Mouse (Mus musculus) monocyte, adult 2 months (primary cell): ENCODE data around the gene Vegfa.

Experiments
- DNase-seq, 2 experiments: peaks; one replicate each; pipeline ENCODE4 v3.0.0; 2022; ENCODE audit warnings: low spot score in 2 of 2, low read depth in 1 of 2

Vegfa gene

GRCm38 (mm10) chr17:46032257-46032991 lies at the start of gene Vegfa:
Vegfa (minus strand) TSS chr17:46032369.
- DNase-seq = peak; percentile 59 to 74

- no peak for DNase-seq
These were observed 49.5 kb upstream of the Vegfa start for GRCm38 (mm10) chr17:46081657-46082056.

- no peak for DNase-seq
These were observed 48.9 kb upstream of the Vegfa start for GRCm38 (mm10) chr17:46081042-46081441.

GRCm38 (mm10) chr17:46080388-46080787 lies 48.2 kb upstream of the Vegfa start:
- DNase-seq = no peak

GRCm38 (mm10) chr17:46079037-46079436 lies 46.9 kb upstream of the Vegfa start:
- DNase-seq = no peak

GRCm38 (mm10) chr17:46077921-46078534 lies 45.9 kb upstream of the Vegfa start:
- no peak for DNase-seq

GRCm38 (mm10) chr17:46076260-46076551 lies 44.0 kb upstream of the Vegfa start:
- DNase-seq = no peak

GRCm38 (mm10) chr17:46075551-46076259 lies 43.5 kb upstream of the Vegfa start:
- DNase-seq = no peak

- no peak for DNase-seq
These were observed 42.9 kb upstream of the Vegfa start for GRCm38 (mm10) chr17:46075116-46075485.

- DNase-seq = no peak
These were observed 42.4 kb upstream of the Vegfa start for GRCm38 (mm10) chr17:46074398-46075115.

GRCm38 (mm10) chr17:46073730-46074301 lies 41.6 kb upstream of the Vegfa start:
- peak; percentile 95 to 97 for DNase-seq

GRCm38 (mm10) chr17:46071531-46071930 lies 39.4 kb upstream of the Vegfa start:
- DNase-seq = no peak

GRCm38 (mm10) chr17:46070046-46070445 lies 37.9 kb upstream of the Vegfa start:
- peak in 1 of 2 experiments; percentile 17 for DNase-seq

GRCm38 (mm10) chr17:46063974-46064312 lies 31.8 kb upstream of the Vegfa start:
- DNase-seq = no peak

- DNase-seq = no peak
These were observed 31.3 kb upstream of the Vegfa start for GRCm38 (mm10) chr17:46063283-46063973.

- no peak for DNase-seq
These were observed 28.1 kb upstream of the Vegfa start for GRCm38 (mm10) chr17:46060253-46060652.

GRCm38 (mm10) chr17:46059226-46059825 lies 27.2 kb upstream of the Vegfa start:
- DNase-seq = no peak

GRCm38 (mm10) chr17:46056288-46056687 lies 24.1 kb upstream of the Vegfa start:
- no peak for DNase-seq

GRCm38 (mm10) chr17:46055736-46056135 lies 23.6 kb upstream of the Vegfa start:
- DNase-seq = no peak

GRCm38 (mm10) chr17:46053291-46053842 lies 21.2 kb upstream of the Vegfa start:
- DNase-seq = no peak
